Mouse (Mus musculus) induced T-regulatory cell, adult 2 months (primary cell): Measurements from ENCODE around the gene Pi4ka.

ENCODE experiments used
- DNase-seq: peaks from one replicate; pipeline ENCODE4 v3.0.0-alpha.2; 2012; ENCODE audit warnings: low read depth

Pi4ka gene

GRCm38 (mm10) chr16:17405736-17406443 lies at the start of gene Pi4ka, which contains the start of gene Snap29:
Gene Pi4ka (minus strand): TSS chr16:17406314.
Gene Snap29 (plus strand): TSS chr16:17405986.
- DNase-seq = peak; percentile 100

GRCm38 (mm10) chr16:17452373-17452715 lies 46.2 kb upstream of the Pi4ka start:
- peak; percentile 70 for DNase-seq

- DNase-seq = peak; percentile 99
Observed at GRCm38 (mm10) chr16:17451541-17452372, 45.6 kb upstream of the Pi4ka start, which contains the start of gene Crkl. Gene Crkl (plus strand): TSS chr16:17451987.

- peak; percentile 39 for DNase-seq
Observed at GRCm38 (mm10) chr16:17432576-17432975, 26.5 kb upstream of the Pi4ka start.

- no peak for DNase-seq
Observed at GRCm38 (mm10) chr16:17423021-17423420, 16.9 kb upstream of the Pi4ka start.

GRCm38 (mm10) chr16:17410209-17410608 lies 4.1 kb upstream of the Pi4ka start:
- DNase-seq = no peak

GRCm38 (mm10) chr16:17409046-17409445 lies 2.9 kb upstream of the Pi4ka start:
- no peak for DNase-seq

- no peak for DNase-seq
Observed at GRCm38 (mm10) chr16:17406512-17407231, 558 bp upstream of the Pi4ka start.

- peak; percentile 81 for DNase-seq
Observed at GRCm38 (mm10) chr16:17405271-17405696, 830 bp downstream of the Pi4ka start.

GRCm38 (mm10) chr16:17402855-17403254 lies 3.3 kb downstream of the Pi4ka start:
- DNase-seq = peak; percentile 85

- DNase-seq = no peak
Observed at GRCm38 (mm10) chr16:17392784-17393183, 13.3 kb downstream of the Pi4ka start.

- DNase-seq = no peak
Observed at GRCm38 (mm10) chr16:17383594-17384326, 22.4 kb downstream of the Pi4ka start.

- DNase-seq = no peak
Observed at GRCm38 (mm10) chr16:17382306-17382705, 23.8 kb downstream of the Pi4ka start.

- DNase-seq = no peak
Observed at GRCm38 (mm10) chr16:17358787-17359186, 47.3 kb downstream of the Pi4ka start.

GRCm38 (mm10) chr16:17356031-17356430 lies 50.1 kb downstream of the Pi4ka start:
- DNase-seq = no peak

GRCm38 (mm10) chr16:17346766-17347165 lies 59.3 kb downstream of the Pi4ka start:
- DNase-seq = no peak

GRCm38 (mm10) chr16:17345813-17346155 lies 60.3 kb downstream of the Pi4ka start:
- no peak for DNase-seq

- no peak for DNase-seq
Observed at GRCm38 (mm10) chr16:17345141-17345812, 60.8 kb downstream of the Pi4ka start.

GRCm38 (mm10) chr16:17341847-17342246 lies 64.3 kb downstream of the Pi4ka start:
- no peak for DNase-seq

GRCm38 (mm10) chr16:17340705-17341104 lies 65.4 kb downstream of the Pi4ka start:
- no peak for DNase-seq

GRCm38 (mm10) chr16:17339701-17340100 lies 66.4 kb downstream of the Pi4ka start:
- DNase-seq = no peak
